Mouse (Mus musculus) G1E (cell line): ENCODE measurements around the gene Pdia4. TPM values are rescaled to one million over a fixed set of nuclear protein-coding genes. Genes with fewer than 3 reads are reported as not detected.

Source experiments
- ATAC-seq: 2 replicates; pipeline ENCODE4 v1.8.0; 2016; ENCODE audit warnings: mild to moderate bottlenecking; ENCODE audit not compliant: insufficient number of reproducible peaks, poor library complexity, low FRiP score, severe bottlenecking; ENCODE audit errors: extremely low read depth
- DNase-seq: peaks from one replicate; pipeline ENCODE4 v3.0.0; 2012; ENCODE audit warnings: low spot score
- H3K27me3 ChIP-seq: 2 replicates; pipeline ENCODE4 v1.6.1; 2012; ENCODE audit warnings: mild to moderate bottlenecking, low read length, inconsistent platforms; ENCODE audit not compliant: insufficient read depth
- H3K36me3 ChIP-seq: replicated peaks from 2 replicates; pipeline ENCODE3; 2012; ENCODE audit warnings: mild to moderate bottlenecking, inconsistent platforms
- H3K4me1 ChIP-seq: 2 replicates; pipeline ENCODE4 v1.6.1; 2012; ENCODE audit warnings: low read depth, low read length, inconsistent platforms, mixed read lengths; ENCODE audit not compliant: insufficient read depth
- H3K4me3 ChIP-seq: 2 replicates; pipeline ENCODE4 v1.5.1; 2012; ENCODE audit warnings: low read depth, mild to moderate bottlenecking, inconsistent platforms, low read length, moderate library complexity, mixed read lengths
- H3K9me3 ChIP-seq: replicated peaks from 2 replicates; pipeline ENCODE4 v1.6.1; 2012; ENCODE audit warnings: inconsistent platforms
- CTCF ChIP-seq: IDR thresholded peaks from 2 replicates; pipeline ENCODE4 v1.5.1; 2012; ENCODE audit warnings: low read depth, low read length, inconsistent platforms, mixed read lengths
- GATA1 ChIP-seq: IDR thresholded peaks from 2 replicates; pipeline ENCODE4 v1.6.1; 2012; ENCODE audit warnings: borderline replicate concordance, low read length, inconsistent platforms, mixed read lengths
- GATA2 ChIP-seq: IDR thresholded peaks from 2 replicates; pipeline ENCODE4 v1.6.1; 2012; ENCODE audit warnings: low read depth, low read length, inconsistent platforms, borderline replicate concordance
- POLR2AphosphoS5 ChIP-seq: IDR thresholded peaks from 2 replicates; pipeline ENCODE4 v1.6.1; 2012; ENCODE audit warnings: low read depth, low read length, inconsistent platforms; ENCODE audit not compliant: insufficient replicate concordance
- TAL1 ChIP-seq: conservative IDR thresholded peaks from 2 replicates; pipeline ENCODE4 v1.6.1; 2012; ENCODE audit warnings: low read depth, low read length, inconsistent platforms, mixed read lengths
- polyA plus RNA-seq: library from polyadenylated mRNA; stranded (reverse); fragments of >175 nt; gene quantifications from 2 replicates; pipeline ENCODE4 v1.2.3, GENCODE M21; 2012
- total RNA-seq, 2 experiments: library from RNA; stranded (forward) in 1 of 2; stranded (reverse) in 1 of 2; fragments of 200-1000 nt in 1 of 2; fragments of >200 nt in 1 of 2; fragmentation: Nextera tagmentation in 1 of 2; gene quantifications; 2 replicates each; pipeline ENCODE4 v1.2.3; 2014 to 2017

The Pdia4 gene
- total and polyA plus RNA-seq, 3 experiments = 5.0 to 95.8 (median 46.6) TPM

DNA sequence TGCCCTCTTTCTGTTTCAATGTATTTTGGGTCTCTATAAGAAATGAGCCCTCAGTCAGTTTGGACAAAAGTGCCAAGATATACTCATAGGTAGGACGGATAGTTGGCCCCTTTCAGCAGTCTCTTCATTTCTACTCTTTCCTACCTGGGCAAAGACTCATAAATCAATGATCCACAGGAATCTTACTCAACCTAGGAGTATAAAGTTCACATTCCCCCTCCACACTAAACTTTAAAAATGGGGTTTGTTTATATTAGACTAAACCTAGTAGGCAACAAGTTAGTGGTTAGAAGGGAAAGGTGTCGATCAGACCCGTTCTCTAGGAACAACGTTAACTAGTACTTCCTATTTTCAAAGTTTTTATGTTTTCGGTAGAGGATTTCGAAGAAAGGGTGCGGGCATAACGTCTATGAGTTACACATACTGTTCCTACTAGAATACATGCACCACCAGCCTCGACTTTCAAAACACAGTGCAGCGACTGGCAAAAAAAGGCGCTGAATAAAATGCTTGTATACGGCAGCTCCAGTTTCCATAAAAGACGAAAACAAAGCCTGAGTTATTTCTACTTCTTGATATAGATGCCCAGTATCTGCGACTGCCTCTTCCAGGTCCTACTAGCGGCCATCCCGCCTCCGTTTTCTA, 837 bp downstream of the Pdia4 start:
- H3K4me3 ChIP-seq = peak overlapping the region; percentile 85
- no peak for DNase-seq
- H3K4me1 ChIP-seq = peaks cover 25% of the 10 kb centered on the region
- no peak for ATAC-seq
- H3K9me3 ChIP-seq = no peaks in the 10 kb centered on the region
- H3K36me3 ChIP-seq = peaks cover 32% of the 10 kb centered on the region
- H3K27me3 ChIP-seq = no peaks in the 10 kb centered on the region
- TF ChIP-seq POLR2AphosphoS5 (no peak), TAL1 (no peak), GATA2 (no peak), CTCF (no peak)

- Histone ChIP-seq H3K36me3 (peaks cover 41% of the 10 kb centered on the region), H3K27me3 (no peaks in the 10 kb centered on the region), H3K9me3 (no peaks in the 10 kb centered on the region), H3K4me3 (peak overlapping the region; percentile 85; the same call in 1 of the 2 replicates), H3K4me1 (peaks cover 25% of the 10 kb centered on the region)
- TF ChIP-seq POLR2AphosphoS5 (no peak), CTCF (no peak), GATA2 (no peak), TAL1 (no peak), GATA1 (no peak)
- no peak for ATAC-seq
- no peak for DNase-seq
Measured at GRCm38 (mm10) chr6:47811324-47811723, 1.9 kb downstream of the Pdia4 start.

- DNase-seq = no peak
- Histone ChIP-seq H3K9me3 (no peaks in the 10 kb centered on the region), H3K4me1 (peaks cover 25% of the 10 kb centered on the region), H3K36me3 (peaks cover 52% of the 10 kb centered on the region), H3K27me3 (no peaks in the 10 kb centered on the region), H3K4me3 (no peak overlapping the region)
- no peak for ATAC-seq
- TF ChIP-seq GATA2 = no peak
- no peak for TF ChIP-seq TAL1
- no peak for TF ChIP-seq POLR2AphosphoS5
- TF ChIP-seq GATA1 = no peak
- TF ChIP-seq CTCF = no peak
Measured at GRCm38 (mm10) chr6:47810181-47810580, 3.0 kb downstream of the Pdia4 start.

- Histone ChIP-seq H3K4me3 (no peak overlapping the region), H3K27me3 (no peaks in the 10 kb centered on the region), H3K4me1 (peaks cover 25% of the 10 kb centered on the region)
Measured at GRCm38 (mm10) chr6:47809053-47809452, 4.2 kb downstream of the Pdia4 start.

GRCm38 (mm10) chr6:47808545-47808944, 4.7 kb downstream of the Pdia4 start:
- no peak overlapping the region for H3K4me3 ChIP-seq
- peaks cover 25% of the 10 kb centered on the region for H3K4me1 ChIP-seq

More at GRCm38 (mm10) chr6:47809053-47809452, 4.2 kb downstream of the Pdia4 start:
- Histone ChIP-seq H3K36me3 (peaks cover 63% of the 10 kb centered on the region), H3K9me3 (no peaks in the 10 kb centered on the region)
- TF ChIP-seq POLR2AphosphoS5 (no peak), GATA1 (no peak), GATA2 (no peak)
- no peak for DNase-seq
- ATAC-seq = no peak

DNA sequence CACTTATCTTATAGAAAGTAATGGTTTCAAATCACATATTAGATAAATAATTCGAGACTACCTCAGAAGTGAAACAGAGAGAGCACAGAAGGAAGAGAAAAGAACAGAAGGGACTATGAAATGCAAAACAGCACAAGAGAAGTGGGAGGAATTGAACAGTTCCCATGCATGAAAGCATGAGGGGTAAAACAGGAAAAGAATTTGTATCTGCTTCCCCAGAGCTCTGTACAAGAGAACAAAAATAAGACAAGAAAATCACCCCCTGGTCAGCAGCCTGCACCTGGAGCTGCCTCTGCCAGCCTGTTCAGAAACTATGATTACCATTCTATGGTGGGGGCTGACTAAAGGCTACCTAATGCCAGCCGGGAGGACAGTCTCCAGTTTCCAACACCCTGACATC, 5.8 kb downstream of the Pdia4 start:
- TF ChIP-seq GATA1 (no peak), TAL1 (no peak), POLR2AphosphoS5 (no peak), CTCF (no peak), GATA2 (no peak)
- no peaks in the 10 kb centered on the region for H3K27me3 ChIP-seq
- no peaks in the 10 kb centered on the region for H3K9me3 ChIP-seq
- H3K4me1 ChIP-seq = peaks cover 25% of the 10 kb centered on the region
- DNase-seq (no peak), ATAC-seq (no peak)
- H3K36me3 ChIP-seq = peaks cover 80% of the 10 kb centered on the region
- no peak overlapping the region for H3K4me3 ChIP-seq

More at GRCm38 (mm10) chr6:47808545-47808944, 4.7 kb downstream of the Pdia4 start:
- Histone ChIP-seq H3K9me3 (no peaks in the 10 kb centered on the region), H3K36me3 (peaks cover 68% of the 10 kb centered on the region), H3K27me3 (no peaks in the 10 kb centered on the region)
- no peak for ATAC-seq
- no peak for DNase-seq
- TF ChIP-seq GATA2 (no peak), GATA1 (no peak), CTCF (no peak), POLR2AphosphoS5 (no peak), TAL1 (no peak)
